Mouse (Mus musculus): ENCODE results near the gene Gm17571.

- TF ChIP-seq CTCF (IDR thresholded peaks at IDR 0.05), result no peak
- TF ChIP-seq EP300 (IDR thresholded peaks at IDR 0.05; ENCODE audit: insufficient read depth, low read depth, low read length), result no peak
- TF ChIP-seq POLR2A (IDR thresholded peaks at IDR 0.05; ENCODE audit: insufficient read depth, low read depth, low read length), result no peak
Measured at GRCm38 (mm10) chr9:13474951-13475350, 28.4 kb upstream of the Gm17571 start.
